Mouse (Mus musculus): ENCODE measurements around the gene Acat3.

DNA sequence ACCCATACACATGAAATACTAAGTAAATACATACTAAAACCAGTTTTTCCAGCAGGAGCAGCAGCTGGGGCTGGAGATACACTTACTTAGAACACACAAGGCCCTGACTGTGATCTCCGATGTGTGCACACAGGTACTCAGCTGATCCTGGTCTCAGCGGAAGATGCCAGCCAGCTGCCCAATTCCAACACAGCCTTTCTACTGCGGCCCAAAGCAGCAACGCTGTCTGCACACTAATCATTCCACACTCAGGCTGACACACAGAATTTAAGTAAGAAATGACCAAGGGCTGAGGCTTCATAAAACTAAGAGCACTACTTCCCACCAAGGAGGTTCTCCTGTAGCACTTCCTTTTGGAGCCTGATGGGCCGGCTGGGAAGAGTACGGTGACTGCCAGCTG is 38.1 kb downstream of the Acat3 start:
- TF ChIP-seq CTCF (IDR thresholded peaks at IDR 0.05; ENCODE audit: extremely low read depth, insufficient read length, insufficient replicate concordance, low read depth, low read length), result no peak
- TF ChIP-seq POLR2A (IDR thresholded peaks at IDR 0.05; ENCODE audit: low read depth, low read length), result no peak

Measured in small intestine, adult 2 months (tissue).